Mouse (Mus musculus): ENCODE results near the gene Elf4. TPM values are rescaled to one million over a fixed set of nuclear protein-coding genes. Genes with fewer than 3 reads are reported as not detected.

The Elf4 gene
- total and polyA plus RNA-seq, 3 experiments: 3.4 to 15.3 TPM; not detected in 1

GRCm38 (mm10) chrX:48424583-48424982 lies 38.3 kb downstream of the Elf4 start:
- Histone ChIP-seq H3K9me3 (replicated peaks; ENCODE audit: insufficient read depth, low read length) (no peaks in the 10 kb centered on the region), H3K79me2 (ENCODE audit: control insufficient read depth, insufficient read depth, low read length, poor library complexity) (peaks cover 2% of the 10 kb centered on the region; the same call in 1 of the 2 replicates), H3K4me3 (ENCODE audit: control insufficient read depth in 1 of 2, insufficient read depth in 1 of 2, low read depth in 2 of 2, low read length in 2 of 2) (peak overlapping the region; percentile 50 to 56), H3K4me1 (ENCODE audit: control insufficient read depth in 1 of 2, insufficient read depth in 2 of 2, low read length in 2 of 2) (peaks cover 2 to 25% of the 10 kb centered on the region in 2 experiments), H3K9ac (ENCODE audit: control insufficient read depth, low read depth, low read length, poor library complexity, severe bottlenecking) (peak overlapping the region; percentile 55), H3K36me3 (ENCODE audit: control insufficient read depth in 1 of 2, insufficient read depth in 2 of 2, low read length in 2 of 2) (peaks cover 0 to 15% of the 10 kb centered on the region in 2 experiments; a peak in 2 of 4 replicates), H3K27ac (ENCODE audit: control insufficient read depth, low read depth, low read length) (peak overlapping the region; percentile 74), H3K27me3 (ENCODE audit: control insufficient read depth in 1 of 2, insufficient read depth in 2 of 2, low read length in 2 of 2) (no peaks in the 10 kb centered on the region)
- no peak for TF ChIP-seq RCOR1 (IDR thresholded peaks at IDR 0.05; ENCODE audit: low read depth, low read length)
- TF ChIP-seq TBP (IDR thresholded peaks at IDR 0.05; ENCODE audit: low read depth, low read length): no peak
- no peak for TF ChIP-seq MAX (IDR thresholded peaks at IDR 0.05; ENCODE audit: low read length)
- TF ChIP-seq JUND (IDR thresholded peaks at IDR 0.05; ENCODE audit: low read depth, low read length): no peak
- no peak for TF ChIP-seq GABPA (IDR thresholded peaks at IDR 0.05; ENCODE audit: low read depth, low read length)
- peak; percentile 62 for DNase-seq (ENCODE audit: low read depth, low spot score)

- H3K4me1 ChIP-seq (ENCODE audit: control insufficient read depth in 1 of 2, insufficient read depth in 2 of 2, low read length in 2 of 2): peaks cover 2 to 22% of the 10 kb centered on the region in 2 experiments
- no peak overlapping the region for H3K9ac ChIP-seq (ENCODE audit: control insufficient read depth, low read depth, low read length, poor library complexity, severe bottlenecking)
- H3K27me3 ChIP-seq (ENCODE audit: control insufficient read depth in 1 of 2, insufficient read depth in 2 of 2, low read length in 2 of 2): no peaks in the 10 kb centered on the region
- H3K27ac ChIP-seq (ENCODE audit: control insufficient read depth, low read depth, low read length): no peak overlapping the region; the same call in none of the 2 replicates
- no peak overlapping the region for H3K4me3 ChIP-seq (ENCODE audit: control insufficient read depth in 1 of 2, insufficient read depth in 1 of 2, low read depth in 2 of 2, low read length in 2 of 2)
- H3K9me3 ChIP-seq (replicated peaks; ENCODE audit: insufficient read depth, low read length): no peaks in the 10 kb centered on the region
- TF ChIP-seq GATA1 (IDR thresholded peaks at IDR 0.05; ENCODE audit: low read depth, low read length) (no peak), ZKSCAN1 (IDR thresholded peaks at IDR 0.05; ENCODE audit: low read depth, low read length) (no peak)
- peak; percentile 23 for DNase-seq (ENCODE audit: low read depth, low spot score)
- H3K36me3 ChIP-seq (ENCODE audit: control insufficient read depth in 1 of 2, insufficient read depth in 2 of 2, low read length in 2 of 2): peaks cover 0 to 15% of the 10 kb centered on the region in 2 experiments; a peak in 3 of 4 replicates
- peaks cover 2% of the 10 kb centered on the region; the same call in 1 of the 2 replicates for H3K79me2 ChIP-seq (ENCODE audit: control insufficient read depth, insufficient read depth, low read length, poor library complexity)
These were observed 39.3 kb downstream of the Elf4 start for GRCm38 (mm10) chrX:48423671-48424070.

- peak; percentile 76 for DNase-seq (ENCODE audit: low read depth, low spot score)
- Histone ChIP-seq H3K36me3 (ENCODE audit: control insufficient read depth in 1 of 2, insufficient read depth in 2 of 2, low read length in 2 of 2) (peaks cover 0 to 15% of the 10 kb centered on the region in 2 experiments; a peak in 3 of 4 replicates), H3K27ac (ENCODE audit: control insufficient read depth, low read depth, low read length) (no peak overlapping the region), H3K4me3 (ENCODE audit: control insufficient read depth in 1 of 2, insufficient read depth in 1 of 2, low read depth in 2 of 2, low read length in 2 of 2) (no peak overlapping the region), H3K9ac (ENCODE audit: control insufficient read depth, low read depth, low read length, poor library complexity, severe bottlenecking) (no peak overlapping the region), H3K79me2 (ENCODE audit: control insufficient read depth, insufficient read depth, low read length, poor library complexity) (peaks cover 2% of the 10 kb centered on the region; the same call in 1 of the 2 replicates), H3K9me3 (replicated peaks; ENCODE audit: insufficient read depth, low read length) (no peaks in the 10 kb centered on the region), H3K27me3 (ENCODE audit: control insufficient read depth in 1 of 2, insufficient read depth in 2 of 2, low read length in 2 of 2) (no peaks in the 10 kb centered on the region), H3K4me1 (ENCODE audit: control insufficient read depth in 1 of 2, insufficient read depth in 2 of 2, low read length in 2 of 2) (peaks cover 2 to 19% of the 10 kb centered on the region in 2 experiments)
- TF ChIP-seq ZC3H11A (IDR thresholded peaks at IDR 0.05; ENCODE audit: low read depth, low read length) (peak; percentile 69), KAT2A (conservative IDR thresholded peaks at IDR 0.05; ENCODE audit: low read depth, low read length) (no peak), MXI1 (IDR thresholded peaks at IDR 0.05; ENCODE audit: low read depth, low read length) (no peak), CTCF (IDR thresholded peaks at IDR 0.05 in 2 of 3, conservative IDR thresholded peaks at IDR 0.05 in 1 of 3; ENCODE audit: control insufficient read depth in 1 of 3, insufficient read depth in 1 of 3, low read depth in 2 of 3, low read length in 3 of 3, poor library complexity in 1 of 3, severe bottlenecking in 1 of 3) (peak; percentile 67 to 89 (median 87)), MYB (IDR thresholded peaks at IDR 0.05; ENCODE audit: low read depth, low read length) (no peak), USF1 (IDR thresholded peaks at IDR 0.05; ENCODE audit: low read depth, low read length) (no peak), SMC3 (IDR thresholded peaks at IDR 0.05; ENCODE audit: low read depth, low read length) (peak; percentile 81), HCFC1 (IDR thresholded peaks at IDR 0.05; ENCODE audit: low read depth, low read length) (no peak), MYC (IDR thresholded peaks at IDR 0.05; ENCODE audit: low read depth, low read length) (no peak), TBP (IDR thresholded peaks at IDR 0.05; ENCODE audit: low read depth, low read length) (no peak), MAX (IDR thresholded peaks at IDR 0.05; ENCODE audit: low read length) (no peak), RAD21 (IDR thresholded peaks at IDR 0.05; ENCODE audit: low read depth, low read length) (peak; percentile 74), CHD1 (IDR thresholded peaks at IDR 0.05; ENCODE audit: low read depth, low read length) (no peak), UBTF (IDR thresholded peaks at IDR 0.05; ENCODE audit: borderline replicate concordance, insufficient read depth, low read depth, low read length) (no peak), SIN3A (IDR thresholded peaks at IDR 0.05; ENCODE audit: low read length) (no peak), POLR2AphosphoS5 (IDR thresholded peaks at IDR 0.05; ENCODE audit: borderline replicate concordance, low read depth, low read length) (no peak), ETS1 (IDR thresholded peaks at IDR 0.05; ENCODE audit: low read depth, low read length) (no peak)
These were observed 39.9 kb downstream of the Elf4 start for GRCm38 (mm10) chrX:48422986-48423385.
